Mouse (Mus musculus) megakaryocyte, embryonic 14.5 days (primary cell): ENCODE measurements around the gene Serpinb9.

Experiments
- FLI1 ChIP-seq: IDR thresholded peaks from 2 replicates; pipeline ENCODE4 v1.6.1; 2012; ENCODE audit warnings: low read length, inconsistent platforms, mixed read lengths
- GATA1 ChIP-seq: IDR thresholded peaks from 3 replicates; pipeline ENCODE4 v1.6.1; 2012; ENCODE audit warnings: mixed read lengths, low read length, inconsistent platforms, borderline replicate concordance

- no peak for TF ChIP-seq GATA1
- TF ChIP-seq FLI1: no peak
These were observed 36.9 kb upstream of the Serpinb9 start for GRCm38 (mm10) chr13:32966116-32966515.
